Mouse (Mus musculus) myocyte (in vitro differentiated cells): ENCODE results near the gene Tex52.

Experiments
- MAX ChIP-seq: IDR thresholded peaks from one replicate; pipeline ENCODE4 v1.6.1; 2011; ENCODE audit warnings: low read depth, mild to moderate bottlenecking, control low read depth
- MYOG ChIP-seq, 3 experiments: IDR thresholded peaks; one replicate each; pipeline ENCODE4 v1.6.1; 2011; ENCODE audit warnings: control low read depth in 2 of 3, low read depth in 2 of 3, mild to moderate bottlenecking in 2 of 3; ENCODE audit not compliant: insufficient read length in 2 of 3, control insufficient read depth in 1 of 3, insufficient read depth in 1 of 3
- POLR2A ChIP-seq: IDR thresholded peaks from one replicate; pipeline ENCODE4 v1.6.1; 2011; ENCODE audit warnings: low read depth, mild to moderate bottlenecking, control low read depth, moderate library complexity; ENCODE audit not compliant: insufficient read length
- TCF12 ChIP-seq: IDR thresholded peaks from one replicate; pipeline ENCODE4 v1.6.1; 2011; ENCODE audit warnings: mild to moderate bottlenecking, control low read depth; ENCODE audit not compliant: poor library complexity, insufficient read depth, severe bottlenecking

- TF ChIP-seq MYOG (IDR thresholded peaks at IDR 0.05; ENCODE audit: control insufficient read depth in 1 of 3, insufficient read depth in 1 of 3, insufficient read length in 2 of 3, low read depth in 2 of 3) (no peak), MAX (no peak), POLR2A (no peak), TCF12 (no peak)
These were observed 58.3 kb downstream of the Tex52 start for GRCm38 (mm10) chr6:128433566-128433965.
